Mouse (Mus musculus): ENCODE measurements at regions not wholly inside any gene's neighbourhood (a gene's known extent, or its start where the extent isn't known, plus 50 kb on each side); places are given as distances from the start of the nearest gene placed in this dataset.
A peak's percentile ranks its signal among the peaks of the same experiment; 100 is the strongest.

GRCm38 (mm10) chrX:14273628-14274337 lies 62.8 kb downstream of the H2al1n start:
- peak in 1 of 2 experiments; percentile 11 for DNase-seq (ENCODE audit: low spot score in 2 of 2)

- DNase-seq (ENCODE audit: low spot score in 2 of 2): no peak
These were observed 68.4 kb downstream of the H2al1n start for GRCm38 (mm10) chrX:14279312-14279711.

GRCm38 (mm10) chrX:14279736-14280135 lies 68.8 kb downstream of the H2al1n start:
- no peak for DNase-seq (ENCODE audit: low spot score in 2 of 2)

GRCm38 (mm10) chrX:14294890-14295289 lies 83.9 kb downstream of the H2al1n start:
- DNase-seq (ENCODE audit: low spot score in 2 of 2): no peak

- no peak for DNase-seq (ENCODE audit: low spot score in 2 of 2)
These were observed 91.2 kb downstream of the H2al1n start for GRCm38 (mm10) chrX:14302125-14302524.

- DNase-seq (ENCODE audit: low spot score in 2 of 2): peak in 1 of 2 experiments; percentile 7
These were observed 101.8 kb downstream of the H2al1n start for GRCm38 (mm10) chrX:14312746-14313145.

DNA sequence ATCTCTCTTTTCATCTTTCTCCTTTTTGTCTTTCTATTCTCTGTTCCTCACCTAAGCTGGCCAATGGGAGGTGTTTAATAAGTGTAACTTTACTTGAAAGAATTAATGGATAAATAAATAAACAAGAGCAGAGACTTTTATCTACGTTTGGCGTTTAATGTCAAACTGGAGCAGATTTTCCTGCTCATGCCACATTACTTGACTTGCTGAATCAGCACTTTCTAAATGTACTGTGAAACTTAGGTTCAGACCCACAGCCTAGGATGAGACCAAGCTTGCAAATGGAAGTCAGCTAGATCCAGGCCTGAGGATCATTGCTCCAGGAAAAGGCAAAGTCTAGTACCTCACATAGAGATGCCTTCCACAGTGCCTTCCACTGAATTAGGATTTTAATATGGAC lies 141.5 kb downstream of the H2al1n start:
- no peak for DNase-seq (ENCODE audit: low spot score in 2 of 2)

DNA sequence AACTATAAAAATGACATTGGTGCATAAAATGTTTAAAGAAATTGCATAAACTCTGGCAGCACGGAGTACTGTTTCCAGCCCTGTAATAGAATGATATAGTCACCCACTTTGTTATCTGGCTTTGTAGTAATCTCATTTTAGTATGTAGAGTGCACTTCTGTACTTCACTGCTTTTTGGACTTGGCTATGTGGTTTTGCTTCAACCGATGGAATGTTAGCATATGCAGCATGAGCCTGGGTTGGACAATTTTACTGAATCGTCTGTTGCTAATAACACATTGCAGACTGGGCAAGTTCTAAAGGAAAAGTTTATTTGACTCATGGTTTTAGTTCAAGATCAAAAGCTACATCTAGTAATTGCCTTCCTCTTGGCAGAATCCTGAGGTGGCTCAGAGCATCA lies 142.4 kb downstream of the H2al1n start:
- no peak for DNase-seq (ENCODE audit: low spot score in 2 of 2)

DNA sequence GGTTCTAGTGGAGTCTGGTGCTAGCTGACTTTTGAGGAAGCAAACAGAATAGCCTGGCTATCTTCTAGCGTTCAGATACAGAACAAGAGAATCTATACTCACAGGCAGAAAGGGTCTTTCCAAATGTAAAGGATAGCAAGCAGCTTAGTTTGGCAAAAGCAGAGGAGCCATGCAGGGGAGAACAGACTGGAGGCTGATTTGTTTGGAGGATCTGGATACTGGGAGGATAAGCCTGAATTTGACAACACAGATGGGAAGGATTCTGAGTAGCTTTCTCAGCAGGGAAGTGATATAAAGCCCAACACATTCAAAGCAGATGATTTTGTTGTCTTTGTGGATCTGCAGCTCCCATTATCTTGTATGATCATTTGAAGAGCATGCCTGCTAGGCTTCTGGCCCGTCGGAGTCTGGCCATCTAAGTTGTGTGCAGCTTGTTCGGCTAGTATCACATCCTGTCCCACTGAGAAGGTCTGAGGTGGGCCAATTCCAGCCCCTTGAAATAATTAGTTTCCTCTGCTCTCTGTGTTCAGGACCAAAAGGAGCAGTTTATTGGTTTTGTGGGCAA lies 145.6 kb downstream of the H2al1n start:
- DNase-seq (ENCODE audit: low spot score in 2 of 2): no peak

Measured in gastrocnemius, postnatal 4 days (tissue).